ENCODE assay signal across 18 mouse cellular contexts in genomic region chr5:147365995-147366765, GRCm38 (mm10). TPM values are rescaled to one million over a fixed set of nuclear protein-coding genes. Genes with fewer than 3 reads are reported as not detected.
DNase-seq lines count a peak whose midpoint lies in the region; ATAC-seq and TF ChIP-seq lines count a peak whose summit lies in the region.
"Had no signal": no experiment of that assay in that cellular context is flagged by ENCODE, and none has a peak within 500 bp of the region (broad histone marks: within the 10 kb centered on the region; RNA-seq: fewer than 3 reads in every experiment).

No protein-coding gene starts in this region.

- no peaks in the 10 kb centered on the region for H3K36me3 ChIP-seq in spleen, adult 2 months (ENCODE audit: control insufficient read depth, insufficient read depth, low read length)
- H3K36me3 ChIP-seq in kidney, embryonic 14.5 days (ENCODE audit: control insufficient read depth, insufficient read depth, low read length), result no peaks in the 10 kb centered on the region
- H3K36me3 ChIP-seq: embryonic facial prominence, embryonic 13.5 days; intestine, embryonic 15.5 days; lung, embryonic 15.5 days had no signal

- TF ChIP-seq CTCF in spleen, adult 2 months (IDR thresholded peaks at IDR 0.05; ENCODE audit: extremely low read depth, insufficient read depth, insufficient read length, insufficient replicate concordance), result no peak

- H3K4me2 ChIP-seq in kidney, embryonic 14.5 days (replicated peaks; ENCODE audit: low read depth, low read length), result no peak overlapping the region
- H3K4me2 ChIP-seq: embryonic facial prominence, embryonic 13.5 days; forebrain, embryonic 13.5 days; intestine, embryonic 15.5 days; lung, embryonic 15.5 days had no signal

- TF ChIP-seq POLR2A in spleen, adult 2 months (IDR thresholded peaks at IDR 0.05; ENCODE audit: low read depth, low read length), result no peak

- H3K4me3 ChIP-seq in spleen, adult 2 months (ENCODE audit: extremely low read depth, insufficient read depth, insufficient read length), result peak overlapping the region; percentile 21; the same call in 1 of the 2 replicates
- no peak overlapping the region for H3K4me3 ChIP-seq in kidney, embryonic 14.5 days (ENCODE audit: low read length)
- H3K4me3 ChIP-seq: embryonic facial prominence, embryonic 13.5 days; forebrain, embryonic 13.5 days; intestine, embryonic 15.5 days; lung, embryonic 15.5 days had no signal

- no peaks in the 10 kb centered on the region for H3K27me3 ChIP-seq in spleen, adult 2 months (ENCODE audit: control insufficient read depth, insufficient read depth, low read length)
- no peaks in the 10 kb centered on the region for H3K27me3 ChIP-seq in kidney, embryonic 14.5 days (ENCODE audit: control insufficient read depth, insufficient read depth, low read length)
- H3K27me3 ChIP-seq: forebrain, embryonic 13.5 days; intestine, embryonic 15.5 days; lung, embryonic 15.5 days had no signal

- peak in 1 of 2 experiments; percentile 21 for DNase-seq in spleen, adult 2 months (ENCODE audit: low read depth in 1 of 2, low spot score in 2 of 2)
- DNase-seq in spleen, adult 18-20 months, result no peak
- peak; percentile 7 to 49 for DNase-seq in natural killer cell, adult 2 months (ENCODE audit: low spot score in 2 of 2)
- no peak for DNase-seq in cerebellum, adult 9-11 months
- DNase-seq in kidney, adult 8-10 months, result no peak
- DNase-seq: cerebellum, adult 9-10 months; gastrocnemius, postnatal 36 days; heart, postnatal 10 days had no signal

- H3K27ac ChIP-seq in spleen, adult 2 months (ENCODE audit: insufficient read depth, low read length), result 0 out of 2 replicates have a peak overlapping the region, but pooled peaks have one; percentile 19
- no peak overlapping the region for H3K27ac ChIP-seq in kidney, embryonic 14.5 days (ENCODE audit: low read depth, low read length)
- H3K27ac ChIP-seq: embryonic facial prominence, embryonic 13.5 days; forebrain, embryonic 13.5 days; intestine, embryonic 15.5 days; lung, embryonic 15.5 days had no signal

- H3K9me3 ChIP-seq in kidney, embryonic 14.5 days (ENCODE audit: control insufficient read depth, low read length), result no peaks in the 10 kb centered on the region
- H3K9me3 ChIP-seq: embryonic facial prominence, embryonic 13.5 days; forebrain, embryonic 13.5 days; intestine, embryonic 15.5 days; lung, embryonic 15.5 days had no signal

- 3% methylated on average over 16 of the region's 16 CpGs for WGBS in spleen, adult 2 months
- WGBS in kidney, embryonic 14.5 days, result 40% methylated on average over 16 of the region's 16 CpGs

- no peak overlapping the region for H3K9ac ChIP-seq in kidney, embryonic 14.5 days (ENCODE audit: low read depth, low read length)
- H3K9ac ChIP-seq: embryonic facial prominence, embryonic 13.5 days; forebrain, embryonic 13.5 days; intestine, embryonic 15.5 days; lung, embryonic 15.5 days had no signal

- peak; percentile 85 to 87 for ATAC-seq in hematopoietic stem cell, adult 5-6 weeks (replicated peaks in 1 of 2; ENCODE audit: insufficient read depth in 1 of 2, low FRiP score in 2 of 2, low TSS enrichment in 1 of 2, low read depth in 1 of 2, poor library complexity in 2 of 2, severe bottlenecking in 2 of 2)
- ATAC-seq in kidney, embryonic 14.5 days (ENCODE audit: low FRiP score, low TSS enrichment), result no peak
- ATAC-seq: forebrain, embryonic 13.5 days; intestine, embryonic 15.5 days had no signal

- peaks cover 21% of the 10 kb centered on the region; the same call in 1 of the 2 replicates for H3K4me1 ChIP-seq in spleen, adult 2 months (ENCODE audit: control insufficient read depth, insufficient read depth, insufficient read length)
- no peaks in the 10 kb centered on the region for H3K4me1 ChIP-seq in kidney, embryonic 14.5 days (ENCODE audit: control insufficient read depth, insufficient read depth, low read length)
- H3K4me1 ChIP-seq: forebrain, embryonic 13.5 days; intestine, embryonic 15.5 days; lung, embryonic 15.5 days had no signal

RNA-seq across cellular contexts. Expression of gene Flt3, which starts 34.1 kb away (rescaled TPM):
- 6.5 and 7.1 TPM in 2 replicates for polyA plus RNA-seq in spleen, adult 2 months (2012; rRNA removed)
- 260 and 358 TPM in 2 replicates for total RNA-seq in hematopoietic stem cell, adult 5-6 weeks (2017)
- polyA plus RNA-seq in kidney, embryonic 14.5 days (2014; fragmentation: Nextera tagmentation; extraction: Ambion mirVana), result not detected in 2 replicates

RNA-seq across cellular contexts. Expression of gene Urad, which starts 43.9 kb away (rescaled TPM):
- not detected in 2 replicates for polyA plus RNA-seq in spleen, adult 2 months (2012; rRNA removed)
- not detected in 2 replicates for total RNA-seq in hematopoietic stem cell, adult 5-6 weeks (2017)
- not detected in 2 replicates for polyA plus RNA-seq in kidney, embryonic 14.5 days (2014; fragmentation: Nextera tagmentation; extraction: Ambion mirVana)
- total RNA-seq: gastrocnemius, postnatal 36 days; heart, postnatal 10 days; layer of hippocampus, adult 18-20 months; left cerebral cortex, postnatal 36 days; midbrain, postnatal 0 days had no signal
- polyA plus RNA-seq: embryonic facial prominence, embryonic 13.5 days; forebrain, embryonic 13.5 days; lung, embryonic 15.5 days; midbrain, postnatal 0 days; testis, adult 2 months had no signal

RNA-seq across cellular contexts. Expression of gene Cdx2, which starts 59.1 kb away (rescaled TPM):
- not detected in 2 replicates for polyA plus RNA-seq in spleen, adult 2 months (2012; rRNA removed)
- total RNA-seq in hematopoietic stem cell, adult 5-6 weeks (2017), result 0.74 TPM in 1 of 2 replicates, not detected in the other
- not detected in 2 replicates for polyA plus RNA-seq in kidney, embryonic 14.5 days (2014; fragmentation: Nextera tagmentation; extraction: Ambion mirVana)
- total RNA-seq: gastrocnemius, postnatal 36 days; heart, postnatal 10 days; layer of hippocampus, adult 18-20 months; left cerebral cortex, postnatal 36 days; midbrain, postnatal 0 days had no signal
- polyA plus RNA-seq: embryonic facial prominence, embryonic 13.5 days; forebrain, embryonic 13.5 days; lung, embryonic 15.5 days; midbrain, postnatal 0 days; testis, adult 2 months had no signal

Comparison
In these comparisons a context has a peak if more than half of its experiments do, and no peak if none do; other contexts are left out.
1. DNase-seq: peak in natural killer cell, adult 2 months (2 of 2); none in spleen, adult 18-20 months (0 of 2), cerebellum, adult 9-11 months (single experiment) and kidney, adult 8-10 months (0 of 2).